Mouse (Mus musculus) induced T-regulatory cell, adult 2 months (primary cell): ENCODE data around the gene Gm10401.

ENCODE experiments used
- DNase-seq: peaks from one replicate; pipeline ENCODE4 v3.0.0-alpha.2; 2012; ENCODE audit warnings: low read depth

Gm10401 gene

DNA sequence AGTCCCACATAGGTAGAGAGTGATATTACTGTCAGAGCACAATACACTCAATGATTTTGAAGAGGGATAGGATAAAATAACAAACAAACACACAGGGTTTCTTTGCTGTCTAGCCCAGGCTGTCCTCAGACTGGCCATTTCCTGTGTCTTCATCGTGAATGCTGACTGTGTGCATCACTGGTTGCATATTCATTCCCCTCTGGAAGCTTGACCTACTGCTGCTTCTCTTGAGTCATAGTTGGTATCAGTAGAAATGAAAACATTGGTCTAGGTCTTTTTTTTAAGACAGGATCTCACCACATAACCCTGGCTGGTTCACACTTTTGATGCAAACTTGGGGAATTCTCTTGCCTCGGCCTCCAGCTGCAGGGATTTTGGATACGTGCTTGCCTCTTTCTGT lies 28.5 kb downstream of the Gm10401 start:
- DNase-seq, result no peak

DNA sequence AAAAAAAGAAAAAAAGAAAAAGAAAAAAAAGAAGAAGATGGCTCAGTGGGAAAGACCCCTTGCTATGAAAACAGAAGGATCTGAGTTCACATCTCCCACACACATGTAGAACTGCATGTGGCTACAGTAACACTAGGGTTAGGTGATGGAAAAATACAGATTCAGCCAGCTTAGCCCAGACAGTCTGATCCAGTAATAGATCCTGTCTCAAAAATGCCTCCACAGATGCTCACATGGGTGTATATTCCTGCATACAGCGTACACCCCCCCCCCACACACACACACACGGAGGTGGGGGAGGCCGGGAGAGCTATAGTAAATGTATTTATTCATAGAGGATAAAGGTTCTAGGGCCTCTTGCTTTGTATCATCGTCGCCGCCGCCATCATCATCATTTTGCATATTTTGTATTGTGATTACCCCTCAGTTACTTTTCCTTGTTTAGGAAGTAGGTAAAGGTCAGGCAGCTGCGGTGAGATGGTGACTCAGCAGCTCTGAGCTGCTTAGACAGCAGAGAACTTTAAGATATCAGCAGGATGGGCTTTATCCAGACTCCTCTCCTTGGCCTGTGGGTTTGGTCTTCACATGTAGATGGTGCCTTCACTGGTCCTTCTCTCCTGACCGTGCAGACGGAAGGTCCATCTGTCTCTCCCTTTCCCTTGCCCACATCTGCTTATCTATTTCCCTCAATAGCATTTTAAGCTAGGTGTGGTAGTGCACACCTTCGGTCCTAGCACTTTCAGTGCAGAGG lies 29.2 kb downstream of the Gm10401 start:
- no peak for DNase-seq

DNA sequence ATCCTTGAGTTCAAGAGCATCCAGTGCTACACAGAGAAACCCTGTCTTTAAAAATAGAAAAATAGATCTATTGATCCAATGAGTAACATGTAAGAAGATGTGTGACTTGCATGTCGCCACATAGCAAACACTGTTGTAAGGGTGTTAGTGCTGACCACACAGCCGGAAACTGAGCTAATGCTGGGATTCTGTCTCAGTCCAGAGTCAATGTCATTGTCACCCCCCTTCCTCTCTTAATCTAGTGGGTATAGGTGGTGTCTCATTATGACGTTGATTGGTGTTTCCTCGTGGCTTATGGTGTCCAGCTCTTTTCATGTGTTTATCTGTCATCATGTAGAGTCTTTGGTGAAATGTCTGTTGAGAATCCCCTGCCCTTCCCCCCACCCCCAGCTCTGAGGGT lies 31.9 kb downstream of the Gm10401 start:
- DNase-seq, result no peak

DNA sequence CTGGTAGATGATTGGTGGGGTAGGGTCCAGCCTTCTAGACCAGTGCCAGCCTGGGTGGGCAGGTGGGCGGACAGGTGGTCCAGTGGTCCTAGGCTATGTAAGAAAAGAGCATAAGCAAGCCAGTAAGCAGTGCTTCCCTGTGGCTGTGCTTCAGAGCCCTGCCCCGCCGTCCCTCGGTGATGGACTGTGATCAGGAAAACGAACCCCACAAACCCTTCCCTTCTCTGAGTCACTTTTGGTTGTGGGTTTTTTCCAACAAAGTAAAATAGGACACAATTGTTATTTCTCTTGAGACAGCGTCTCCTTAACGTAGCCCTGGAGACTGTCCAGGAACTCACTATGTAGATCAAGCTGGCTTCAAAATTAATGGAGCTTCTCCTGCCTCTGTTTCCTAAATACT lies 34.7 kb downstream of the Gm10401 start:
- no peak for DNase-seq

DNA sequence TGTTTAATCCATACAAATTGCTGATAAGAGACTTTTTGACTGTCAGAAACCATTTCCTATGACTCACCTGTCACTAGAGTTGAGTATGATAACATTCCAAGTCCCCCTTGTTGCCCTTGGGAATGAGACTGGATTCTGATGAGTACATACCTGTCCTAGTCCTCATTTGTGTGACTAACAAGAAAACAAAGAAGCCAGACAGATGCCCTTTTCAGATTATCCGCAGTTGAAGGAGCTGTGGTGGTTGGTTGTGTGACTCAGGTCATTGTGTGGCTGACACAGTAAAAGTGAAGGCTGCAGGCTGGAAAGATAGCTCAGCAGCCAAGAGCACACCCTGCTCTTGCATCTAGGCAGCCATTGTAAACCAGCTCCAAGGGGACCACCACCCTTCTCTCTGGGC lies 35.5 kb downstream of the Gm10401 start:
- no peak for DNase-seq

DNA sequence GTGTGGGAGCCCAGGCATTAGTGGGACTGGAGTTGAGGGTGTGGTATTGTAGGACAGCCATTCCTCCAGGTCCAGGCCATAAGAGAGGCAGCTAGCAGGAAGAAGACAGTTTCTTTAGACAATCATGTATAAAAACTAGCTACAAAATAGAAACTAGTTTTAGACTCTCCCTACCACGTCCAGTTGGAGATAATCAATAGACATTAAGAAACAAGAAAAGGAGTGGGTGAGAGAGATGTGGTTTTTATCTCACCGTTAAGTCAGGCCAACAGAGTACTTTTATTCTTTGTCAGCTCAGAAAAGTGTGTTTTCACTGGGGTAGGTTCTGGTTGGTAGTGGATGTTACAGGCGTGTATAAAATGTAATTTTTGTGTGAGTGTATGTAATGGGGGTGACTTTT lies 37.1 kb downstream of the Gm10401 start:
- DNase-seq, result no peak

DNA sequence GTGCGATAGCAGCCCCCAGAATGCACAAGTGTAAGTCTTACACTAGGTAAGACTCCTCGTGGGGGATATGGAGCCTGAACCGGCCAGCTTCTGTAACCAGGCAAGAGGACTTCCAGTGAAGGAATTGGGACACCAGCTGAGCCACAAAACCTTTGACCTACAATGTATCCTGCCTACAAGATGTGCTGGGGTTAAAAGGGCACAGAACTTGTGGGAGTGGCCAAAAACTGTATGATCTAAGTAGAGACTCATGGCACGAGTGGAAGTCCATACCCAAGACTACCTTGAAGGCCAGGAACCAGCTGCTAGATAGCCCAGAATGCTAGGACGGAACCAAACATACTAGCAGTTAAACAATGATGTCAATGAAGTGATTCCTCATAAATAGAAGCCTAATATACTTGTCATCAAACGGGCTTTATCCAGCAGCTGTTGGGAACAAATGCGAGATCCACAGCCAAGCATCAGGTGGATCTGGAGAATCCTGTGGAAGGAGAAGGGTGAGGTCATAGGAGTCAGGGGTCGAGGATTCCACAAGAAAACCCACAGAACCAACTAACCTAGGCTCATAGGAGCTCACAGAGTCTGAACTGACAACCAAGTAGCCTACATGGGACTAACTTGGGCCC lies 37.9 kb downstream of the Gm10401 start:
- no peak for DNase-seq

DNA sequence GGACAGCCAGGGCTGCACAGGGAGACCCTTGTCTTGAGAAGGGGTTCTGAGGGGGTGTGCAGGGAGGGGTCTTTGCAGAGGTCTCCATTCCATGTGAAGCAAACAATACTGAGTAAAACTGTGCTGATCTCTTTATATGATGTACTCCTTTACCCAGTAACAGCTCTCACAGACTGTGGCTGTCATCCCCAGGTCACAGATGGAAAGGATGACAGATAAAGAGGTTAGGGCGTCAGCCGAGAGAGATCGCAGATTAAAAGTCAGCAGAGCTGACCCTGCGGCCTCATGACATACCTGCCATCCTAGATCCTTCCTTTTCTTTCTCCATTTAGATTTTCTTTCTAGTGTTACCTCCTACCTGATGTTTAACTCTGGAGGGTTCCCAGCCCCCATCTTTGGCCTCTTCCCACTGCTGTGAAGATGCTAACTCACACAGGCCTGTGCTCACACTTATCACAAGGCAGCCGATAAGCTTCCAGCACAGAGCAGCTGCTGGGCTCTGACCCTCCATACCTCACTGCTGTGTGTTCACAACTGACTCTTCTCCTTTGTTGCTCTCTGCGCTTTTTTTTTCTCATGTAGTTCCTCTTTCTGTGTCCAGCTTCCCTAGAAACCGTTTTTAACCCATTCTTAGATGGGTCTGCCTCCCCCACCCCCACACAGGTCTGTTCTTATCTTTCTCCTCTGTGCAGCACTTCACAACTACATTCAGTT lies 39.4 kb downstream of the Gm10401 start:
- DNase-seq, result no peak

DNA sequence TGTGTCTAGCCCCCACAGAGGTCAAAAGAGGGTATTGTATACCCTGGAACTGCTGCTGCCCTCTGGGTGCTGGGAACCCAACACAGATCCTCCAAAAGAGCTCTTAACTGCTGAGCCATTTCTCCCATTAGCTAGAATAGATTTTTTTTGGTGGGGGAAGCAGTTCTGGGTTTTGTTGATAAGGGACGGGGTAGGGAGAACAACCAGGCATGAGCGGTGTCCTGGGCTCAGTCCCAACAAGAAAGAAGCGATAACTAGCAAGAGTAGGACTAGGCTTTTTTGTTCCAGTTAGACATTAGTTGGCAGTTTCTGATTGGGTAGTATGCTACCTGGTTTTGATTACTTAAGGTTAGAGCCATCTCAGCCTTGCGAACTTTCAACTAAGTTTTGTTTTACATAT lies 40.9 kb downstream of the Gm10401 start:
- DNase-seq, result no peak

DNA sequence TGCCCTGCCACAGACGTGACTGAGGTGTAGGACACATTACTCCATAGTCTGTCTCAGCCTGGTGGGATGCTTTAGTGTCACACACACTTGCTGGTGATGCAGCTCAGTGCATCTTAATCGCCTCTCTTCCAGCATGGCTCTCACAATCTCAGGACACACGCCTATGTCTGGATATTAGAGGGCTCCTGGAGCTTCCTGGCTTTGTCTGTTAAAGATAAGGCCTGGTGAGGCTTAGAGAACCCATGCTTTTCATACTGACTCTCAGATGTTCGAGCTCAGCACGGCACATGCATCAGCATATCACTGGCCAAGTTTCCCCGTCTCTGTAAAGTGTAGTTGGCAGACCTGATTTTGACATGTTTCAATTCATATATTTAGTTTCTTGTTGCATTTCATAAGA lies 42.7 kb downstream of the Gm10401 start:
- DNase-seq, result no peak

DNA sequence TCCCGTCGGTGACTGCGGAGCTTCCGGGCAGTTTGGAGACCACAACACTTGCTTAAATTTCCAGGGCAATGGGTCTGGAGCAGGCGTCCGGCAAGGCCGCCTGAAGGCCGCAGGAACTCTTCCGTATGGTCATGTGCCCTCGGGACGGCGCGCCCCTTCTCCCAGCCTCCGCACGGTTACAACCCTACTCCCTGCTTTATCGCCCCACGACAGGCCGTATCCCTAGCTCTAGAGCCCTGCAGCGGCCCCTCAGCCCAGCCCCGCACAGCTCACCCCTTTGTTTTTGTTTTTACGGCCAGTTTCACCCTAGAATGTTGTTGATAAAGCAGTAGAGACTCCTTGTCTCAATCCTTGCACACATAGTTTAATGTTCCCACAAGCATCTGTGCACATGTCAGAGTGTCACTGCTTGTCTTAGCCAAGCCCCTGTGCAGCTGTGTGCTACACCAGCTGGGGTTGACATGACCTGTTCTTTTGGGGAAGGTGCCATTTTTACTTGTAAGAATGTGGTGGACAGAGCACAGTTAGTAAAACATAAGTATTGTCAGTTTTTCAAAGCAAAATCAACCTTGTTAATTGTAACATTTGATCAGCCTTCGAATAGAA lies 44.2 kb downstream of the Gm10401 start:
- DNase-seq, result no peak

DNA sequence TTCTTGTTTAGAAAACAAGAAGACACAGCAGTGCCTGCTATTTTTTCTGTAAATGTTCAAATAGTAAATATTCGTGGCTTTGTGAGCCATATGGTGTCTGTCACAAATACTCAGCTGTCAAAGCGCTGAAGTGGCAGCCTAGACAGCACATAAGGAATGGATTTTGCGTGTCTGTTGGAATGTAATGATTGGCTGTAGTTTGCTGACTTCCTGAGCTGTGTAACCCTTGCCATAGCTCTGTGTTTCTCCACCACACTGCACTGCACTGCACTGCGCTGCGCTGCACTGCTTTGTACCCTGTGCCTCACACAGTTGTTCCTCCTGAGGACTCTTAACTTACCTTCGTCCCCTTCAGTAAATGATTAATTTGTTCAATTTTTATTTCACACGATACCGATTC lies 45.5 kb downstream of the Gm10401 start:
- no peak for DNase-seq

DNA sequence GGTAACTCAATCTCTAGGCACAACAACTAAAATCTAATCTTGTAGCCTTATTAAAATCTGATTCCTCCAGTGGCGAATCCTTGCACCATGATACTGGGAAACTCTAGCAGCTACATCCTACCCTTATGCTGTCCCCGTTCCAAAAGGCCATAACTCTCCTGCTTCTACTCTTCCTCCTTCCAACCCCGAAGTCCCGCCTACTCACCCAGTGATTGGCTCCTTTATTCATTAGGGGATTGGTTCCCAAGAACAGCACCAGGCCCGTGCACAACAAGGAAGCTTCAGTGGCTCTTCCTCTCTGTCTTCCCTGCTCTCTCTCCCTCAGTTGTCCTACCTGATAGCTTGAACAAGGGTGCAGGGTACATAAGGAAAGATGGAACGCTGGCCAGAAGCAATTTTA lies 47.3 kb downstream of the Gm10401 start:
- DNase-seq, result no peak

DNA sequence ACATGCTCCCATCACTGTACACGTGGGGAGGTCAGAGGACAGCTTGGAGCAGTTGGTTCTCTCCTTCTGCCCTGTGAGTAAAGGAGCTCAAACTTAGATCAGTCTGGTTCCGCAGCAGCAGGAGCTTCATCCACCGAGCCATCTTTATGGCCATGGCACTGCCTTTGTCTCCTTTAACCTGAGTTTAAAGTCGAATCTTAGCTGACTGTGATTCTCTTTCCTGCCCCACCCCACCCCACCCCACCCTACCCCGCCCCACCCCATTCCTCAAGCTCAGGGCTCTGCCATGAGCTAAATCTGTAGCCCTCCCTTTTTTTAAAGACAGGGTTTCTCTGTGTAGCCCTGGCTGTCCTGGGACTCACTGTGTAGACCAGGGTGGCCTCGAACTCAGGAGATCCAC lies 48.4 kb downstream of the Gm10401 start:
- DNase-seq, result no peak
